Mouse (Mus musculus): ENCODE results near the gene Lhx1.

DNA sequence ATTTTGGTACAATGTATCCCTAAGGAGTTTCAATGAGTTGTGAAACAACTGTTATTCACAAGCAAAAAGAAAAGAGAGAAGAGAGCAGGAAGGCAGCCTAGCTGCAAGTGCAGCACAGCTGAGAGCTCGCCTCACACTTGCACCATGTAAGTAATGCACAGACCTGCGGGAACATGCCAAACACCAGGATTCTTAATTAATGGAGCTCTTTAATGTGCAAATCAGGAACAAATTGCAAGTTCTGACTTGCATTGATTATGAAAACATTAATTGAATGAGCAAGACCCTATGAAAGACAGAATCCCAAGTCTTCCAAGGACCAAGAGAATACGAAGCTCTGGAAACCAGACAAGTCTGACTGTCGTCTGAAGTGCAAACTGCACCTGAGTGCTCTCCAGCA, 29.6 kb downstream of the Lhx1 start:
- TF ChIP-seq CTCF (conservative IDR thresholded peaks at IDR 0.05 in 1 of 2, IDR thresholded peaks at IDR 0.05 in 1 of 2; ENCODE audit: low read depth in 2 of 2, low read length in 2 of 2), result no peak
- no peak for TF ChIP-seq EP300 (IDR thresholded peaks at IDR 0.05; ENCODE audit: low read length)
- no peak for TF ChIP-seq PAX5 (IDR thresholded peaks at IDR 0.05; ENCODE audit: low read length)
- no peak for TF ChIP-seq TCF12 (IDR thresholded peaks at IDR 0.05; ENCODE audit: low read depth, low read length)
- TF ChIP-seq NELFE (IDR thresholded peaks at IDR 0.05; ENCODE audit: low read depth, low read length), result no peak
- no peak for TF ChIP-seq MEF2A (IDR thresholded peaks at IDR 0.05; ENCODE audit: borderline replicate concordance, low read depth, low read length)
- TF ChIP-seq POLR2A (IDR thresholded peaks at IDR 0.05; ENCODE audit: low read depth, low read length), result no peak
- no peak for TF ChIP-seq MXI1 (IDR thresholded peaks at IDR 0.05; ENCODE audit: low read depth, low read length)
- no peak for TF ChIP-seq UBTF (IDR thresholded peaks at IDR 0.05; ENCODE audit: low read depth, low read length)
- no peak for TF ChIP-seq E2F4 (IDR thresholded peaks at IDR 0.05; ENCODE audit: insufficient replicate concordance, low read depth, low read length)
- no peak for TF ChIP-seq RCOR1 (conservative IDR thresholded peaks at IDR 0.05; ENCODE audit: low read depth, low read length)
- no peak for TF ChIP-seq JUND (conservative IDR thresholded peaks at IDR 0.05; ENCODE audit: low read depth, low read length)

Data from CH12.LX (cell line).